Mouse (Mus musculus): ENCODE data around the gene Il27ra.
"Not testable (repeated sequence)": the region's sequence is repeated elsewhere in the genome, so short reads cannot be mapped to it uniquely, and the experiment has no call there.

The Il27ra gene

GRCm38 (mm10) chr8:83996567-83997505 is 45.6 kb downstream of the Il27ra start:
- DNase-seq (ENCODE audit: low read depth, low spot score): peak; percentile 87

- no peak for DNase-seq (ENCODE audit: low read depth, low spot score)
These were observed 46.4 kb downstream of the Il27ra start for GRCm38 (mm10) chr8:83995973-83996372.

GRCm38 (mm10) chr8:83994030-83994429 is 48.4 kb downstream of the Il27ra start:
- no peak for DNase-seq (ENCODE audit: low read depth, low spot score)

GRCm38 (mm10) chr8:83992488-83992887 is 49.9 kb downstream of the Il27ra start:
- no peak for DNase-seq (ENCODE audit: low read depth, low spot score)

GRCm38 (mm10) chr8:83990170-83990569 is 52.2 kb downstream of the Il27ra start:
- DNase-seq (ENCODE audit: low read depth, low spot score): no peak

- DNase-seq (ENCODE audit: low read depth, low spot score): no peak
These were observed 53.1 kb downstream of the Il27ra start for GRCm38 (mm10) chr8:83989243-83989642.

GRCm38 (mm10) chr8:83983222-83983621 is 59.2 kb downstream of the Il27ra start:
- not testable (repeated sequence) for DNase-seq (ENCODE audit: low read depth, low spot score)

- no peak for DNase-seq (ENCODE audit: low read depth, low spot score)
These were observed 59.9 kb downstream of the Il27ra start for GRCm38 (mm10) chr8:83982449-83982848.

GRCm38 (mm10) chr8:83981533-83981932 is 60.9 kb downstream of the Il27ra start:
- DNase-seq (ENCODE audit: low read depth, low spot score): no peak

GRCm38 (mm10) chr8:83980845-83981244 is 61.5 kb downstream of the Il27ra start:
- no peak for DNase-seq (ENCODE audit: low read depth, low spot score)

All from CD4-positive helper T cell, adult 2 months (primary cell).